Mouse (Mus musculus) ES-Bruce4 (cell line): ENCODE data around the gene Gria2.

Experiments used
- CTCF ChIP-seq: IDR thresholded peaks from one replicate; pipeline ENCODE4 v1.8.1; 2011; ENCODE audit warnings: low read depth, low read length
- POLR2A ChIP-seq: IDR thresholded peaks from one replicate; pipeline ENCODE4 v1.8.1; 2011; ENCODE audit warnings: low read length; ENCODE audit not compliant: insufficient read depth

DNA sequence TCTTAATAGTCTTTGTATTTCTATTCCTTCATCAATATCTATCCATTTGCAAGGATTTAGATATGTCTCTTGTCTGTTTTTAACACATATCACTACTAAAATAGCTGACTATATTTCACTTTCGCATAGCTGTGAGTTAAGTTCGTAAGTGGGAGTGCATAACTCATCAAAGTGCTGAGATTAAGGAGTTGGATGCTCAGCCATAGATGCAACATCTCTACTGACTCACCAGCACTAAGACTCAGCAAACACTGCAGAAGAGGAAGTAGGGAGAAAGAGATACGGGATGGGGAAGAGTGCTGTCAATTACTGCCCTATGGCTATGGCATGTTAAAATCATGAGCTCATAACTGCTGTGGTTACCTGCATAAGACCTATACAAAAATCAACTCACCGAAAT, 29.4 kb downstream of the Gria2 start:
- TF ChIP-seq POLR2A (no peak), CTCF (no peak)
